34 mouse cellular contexts compared by ENCODE assay signal in genomic region chr9:15694989-15695388, GRCm38 (mm10). TPM values are rescaled to one million over a fixed set of nuclear protein-coding genes. Genes with fewer than 3 reads are reported as not detected.
DNase-seq lines count a peak whose midpoint lies in the region; ATAC-seq and TF ChIP-seq lines count a peak whose summit lies in the region.
"Had no signal": no experiment of that assay in that cellular context is flagged by ENCODE, and none has a peak within 500 bp of the region (broad histone marks: within the 10 kb centered on the region; RNA-seq: fewer than 3 reads in every experiment).

No protein-coding gene starts in this region.

- no peak overlapping the region for H3K4me3 ChIP-seq in heart, embryonic 10.5 days
- no peak overlapping the region for H3K4me3 ChIP-seq in bone marrow, adult 2 months (replicated peaks; ENCODE audit: control insufficient read depth, low read depth, low read length)
- no peak overlapping the region for H3K4me3 ChIP-seq in limb, embryonic 11.5 days (ENCODE audit: low read depth, low read length)
- H3K4me3 ChIP-seq: embryonic facial prominence, embryonic 10.5 days; embryonic facial prominence, embryonic 15.5 days; forebrain, embryonic 13.5 days; heart, embryonic 12.5 days; hindbrain, embryonic 10.5 days; intestine, embryonic 15.5 days; limb, embryonic 13.5 days; lung, embryonic 15.5 days; neural tube, embryonic 13.5 days had no signal

- 33% methylated on average over 5 of the region's 5 CpGs for WGBS in heart, embryonic 10.5 days
- 56% methylated on average over 5 of the region's 5 CpGs for WGBS in bone marrow, adult 2 months
- WGBS in limb, embryonic 11.5 days, result 61% methylated on average over 5 of the region's 5 CpGs

- H3K27ac ChIP-seq in heart, embryonic 10.5 days, result no peak overlapping the region
- 0 out of 2 replicates have a peak overlapping the region, but pooled peaks have one; percentile 24 for H3K27ac ChIP-seq in bone marrow, adult 2 months (ENCODE audit: control insufficient read depth, insufficient read depth, low read depth, low read length, poor library complexity)
- no peak overlapping the region for H3K27ac ChIP-seq in limb, embryonic 11.5 days (replicated peaks; ENCODE audit: low read depth, low read length)
- H3K27ac ChIP-seq: embryonic facial prominence, embryonic 10.5 days; embryonic facial prominence, embryonic 15.5 days; forebrain, embryonic 13.5 days; hindbrain, embryonic 10.5 days; intestine, embryonic 15.5 days; kidney, postnatal 0 days; limb, embryonic 13.5 days; lung, embryonic 15.5 days; neural tube, embryonic 13.5 days; stomach, postnatal 0 days had no signal

- intact Hi-C loops in heart, postnatal 25 days (cut with DNase I), result no loop called here

- no peaks in the 10 kb centered on the region for H3K9me3 ChIP-seq in heart, embryonic 10.5 days
- no peaks in the 10 kb centered on the region for H3K9me3 ChIP-seq in limb, embryonic 11.5 days (ENCODE audit: control insufficient read depth, low read length)
- H3K9me3 ChIP-seq: embryonic facial prominence, embryonic 10.5 days; embryonic facial prominence, embryonic 15.5 days; forebrain, embryonic 13.5 days; heart, embryonic 12.5 days; hindbrain, embryonic 10.5 days; intestine, embryonic 15.5 days; limb, embryonic 13.5 days; lung, embryonic 15.5 days; neural tube, embryonic 13.5 days had no signal

- no peak for TF ChIP-seq POLR2A in bone marrow, adult 2 months (IDR thresholded peaks at IDR 0.05; ENCODE audit: borderline replicate concordance, control insufficient read depth, low read depth, low read length)

- ATAC-seq in limb, embryonic 11.5 days (ENCODE audit: insufficient number of reproducible peaks, low FRiP score, low TSS enrichment, low read depth), result no peak
- ATAC-seq: forebrain, embryonic 13.5 days; hindbrain, embryonic 16.5 days; intestine, embryonic 15.5 days had no signal

- peak; percentile 51 for DNase-seq in heart, embryonic 10.5 days (ENCODE audit: low spot score)
- no peak for DNase-seq in heart, postnatal 25 days (ENCODE audit: low spot score)
- peak; percentile 19 for DNase-seq in limb, embryonic 11.5 days (ENCODE audit: low spot score)
- peak; percentile 53 for DNase-seq in retina, embryonic 14.5 days (ENCODE audit: low spot score)
- DNase-seq in right cerebral cortex, postnatal 36 days (ENCODE audit: low spot score in 2 of 2), result no peak
- DNase-seq in lung, postnatal 10 days, result no peak
- DNase-seq: adrenal gland, postnatal 25 days; cerebellum, adult 8-10 months; cerebellum, postnatal 25 days; gastrocnemius, postnatal 25 days; heart, adult 18-20 months; kidney, adult 8-10 months; kidney, postnatal 4 days; layer of hippocampus, postnatal 36 days; lung, postnatal 36 days; right cerebral cortex, adult 18-20 months; right cerebral cortex, postnatal 4 days; thymus, adult 2 months; thymus, postnatal 4 days had no signal

- 0 out of 2 replicates have a peak overlapping the region, but pooled peaks have one; percentile 4 for H3K9ac ChIP-seq in limb, embryonic 11.5 days (ENCODE audit: low read length)
- H3K9ac ChIP-seq: embryonic facial prominence, embryonic 15.5 days; forebrain, embryonic 13.5 days; heart, embryonic 12.5 days; intestine, embryonic 15.5 days; limb, embryonic 13.5 days; lung, embryonic 15.5 days; neural tube, embryonic 13.5 days had no signal

- H3K4me1 ChIP-seq in heart, embryonic 10.5 days, result no peaks in the 10 kb centered on the region
- no peaks in the 10 kb centered on the region; the same call in 1 of the 2 replicates for H3K4me1 ChIP-seq in bone marrow, adult 2 months (ENCODE audit: control insufficient read depth, insufficient read depth, low read length)
- no peaks in the 10 kb centered on the region for H3K4me1 ChIP-seq in limb, embryonic 11.5 days (ENCODE audit: control insufficient read depth, insufficient read depth, low read length)
- H3K4me1 ChIP-seq: embryonic facial prominence, embryonic 10.5 days; embryonic facial prominence, embryonic 15.5 days; forebrain, embryonic 13.5 days; hindbrain, embryonic 10.5 days; intestine, embryonic 15.5 days; limb, embryonic 13.5 days; lung, embryonic 15.5 days; neural tube, embryonic 13.5 days had no signal

- no peaks in the 10 kb centered on the region for H3K27me3 ChIP-seq in heart, embryonic 10.5 days (ENCODE audit: insufficient read depth, poor library complexity, severe bottlenecking)
- H3K27me3 ChIP-seq in limb, embryonic 11.5 days (ENCODE audit: control insufficient read depth, insufficient read depth, low read length), result no peaks in the 10 kb centered on the region
- H3K27me3 ChIP-seq: embryonic facial prominence, embryonic 15.5 days; forebrain, embryonic 13.5 days; heart, embryonic 12.5 days; intestine, embryonic 15.5 days; limb, embryonic 13.5 days; lung, embryonic 15.5 days; neural tube, embryonic 13.5 days had no signal

- H3K4me2 ChIP-seq in limb, embryonic 11.5 days (ENCODE audit: low read depth, severe bottlenecking), result no peak overlapping the region
- H3K4me2 ChIP-seq: embryonic facial prominence, embryonic 15.5 days; forebrain, embryonic 13.5 days; heart, embryonic 12.5 days; intestine, embryonic 15.5 days; limb, embryonic 13.5 days; liver, embryonic 11.5 days; lung, embryonic 15.5 days; neural tube, embryonic 13.5 days had no signal

- no peaks in the 10 kb centered on the region for H3K36me3 ChIP-seq in heart, embryonic 10.5 days
- H3K36me3 ChIP-seq in limb, embryonic 11.5 days (ENCODE audit: control insufficient read depth, insufficient read depth, low read length), result no peaks in the 10 kb centered on the region
- H3K36me3 ChIP-seq: embryonic facial prominence, embryonic 10.5 days; embryonic facial prominence, embryonic 15.5 days; heart, embryonic 12.5 days; hindbrain, embryonic 10.5 days; intestine, embryonic 15.5 days; limb, embryonic 13.5 days; lung, embryonic 15.5 days; neural tube, embryonic 13.5 days had no signal

- TF ChIP-seq CTCF in bone marrow, adult 2 months (IDR thresholded peaks at IDR 0.05; ENCODE audit: control insufficient read depth, insufficient read depth, low read length), result no peak

RNA-seq across cellular contexts. Expression of gene Slc36a4, which starts 14.5 kb away (rescaled TPM):
- 9.2 and 11.1 TPM in 2 replicates for polyA plus RNA-seq in heart, embryonic 10.5 days (2016; fragmentation: Nextera tagmentation; extraction: Ambion mirVana)
- 1 to 10 TPM; 7.9 to 8.1 TPM for total RNA-seq in heart, postnatal 25 days (2021)
- 1.1 and 1.3 TPM in 2 replicates for polyA plus RNA-seq in bone marrow, adult 2 months (2011; ENCODE audit: insufficient read depth, insufficient read length, low replicate concordance, missing spikeins)
- polyA plus RNA-seq in limb, embryonic 11.5 days (2014; fragmentation: Nextera tagmentation; extraction: Ambion mirVana), result 22.3 and 23.2 TPM in 2 replicates
- total RNA-seq: MEL had no signal

Comparison
In these comparisons a context has a peak if more than half of its experiments do, and no peak if none do; other contexts are left out.
1. DNase-seq: peak in heart, embryonic 10.5 days (single experiment), limb, embryonic 11.5 days (single experiment) and retina, embryonic 14.5 days (single experiment); none in heart, postnatal 25 days (single experiment), right cerebral cortex, postnatal 36 days (0 of 2) and lung, postnatal 10 days (single experiment).